Mouse (Mus musculus) liver, adult 2 months (tissue): ENCODE results near the gene Ralgps2. TPM values are rescaled to one million over a fixed set of nuclear protein-coding genes. Genes with fewer than 3 reads are reported as not detected.

Source experiments
- DNase-seq: peaks from one replicate; pipeline ENCODE4 v3.0.0-alpha.2; 2011; ENCODE audit warnings: low read depth, low spot score; ENCODE audit errors: extremely low read depth
- H3K27ac ChIP-seq: fragments of 200-500 bp; replicated peaks from 2 replicates; pipeline ENCODE4 v1.5.1; 2012; ENCODE audit warnings: low read depth, mild to moderate bottlenecking, control low read depth, inconsistent platforms, low read length; ENCODE audit not compliant: insufficient read depth
- H3K27me3 ChIP-seq: fragments of 200-500 bp; 2 replicates; pipeline ENCODE4 v1.6.1; 2012; ENCODE audit warnings: mild to moderate bottlenecking, moderate library complexity, low read length, inconsistent platforms; ENCODE audit not compliant: control insufficient read depth, insufficient read depth
- H3K36me3 ChIP-seq: fragments of 200-500 bp; 2 replicates; pipeline ENCODE4 v1.6.1; 2012; ENCODE audit warnings: low read length, inconsistent platforms; ENCODE audit not compliant: control insufficient read depth, insufficient read depth
- H3K4me1 ChIP-seq: fragments of 200-500 bp; 2 replicates; pipeline ENCODE4 v1.6.1; 2011; ENCODE audit warnings: low read length; ENCODE audit not compliant: control insufficient read depth, insufficient read depth
- H3K4me3 ChIP-seq: fragments of 200-500 bp; 2 replicates; pipeline ENCODE4 v1.5.1; 2011; ENCODE audit warnings: low read depth, mild to moderate bottlenecking, control low read depth, low read length, moderate library complexity; ENCODE audit not compliant: insufficient read depth
- H3K79me2 ChIP-seq: fragments of 200-500 bp; 2 replicates; pipeline ENCODE4 v1.6.1; 2012; ENCODE audit warnings: inconsistent platforms, mild to moderate bottlenecking, low read length, moderate library complexity; ENCODE audit not compliant: control insufficient read depth, insufficient read depth
- H3K9ac ChIP-seq: fragments of 200-500 bp; 2 replicates; pipeline ENCODE4 v1.6.1; 2012; ENCODE audit warnings: low read depth, mild to moderate bottlenecking, control low read depth, inconsistent platforms, low read length
- CTCF ChIP-seq: fragments of 200-500 bp; IDR thresholded peaks from 2 replicates; pipeline ENCODE4 v1.5.1; 2011; ENCODE audit warnings: low read depth, low read length, control low read depth
- POLR2A ChIP-seq: fragments of 200-500 bp; IDR thresholded peaks from 2 replicates; pipeline ENCODE4 v1.6.1; 2011; ENCODE audit warnings: low read length, control low read depth; ENCODE audit not compliant: insufficient read depth; ENCODE audit errors: extremely low read depth
- WGBS: fragments of 180-500 bp; shearing (Covaris S2); methylation state at CpG from one replicate; pipeline ENCODE4 v1.1.7; 2018; 5-methylcytosine and 5-hydroxymethylcytosine counted together
- polyA plus RNA-seq: library from polyadenylated mRNA; depleted of rRNA; stranded (reverse); fragments of >200 nt; gene quantifications from 2 replicates; pipeline ENCODE4 v1.2.3, GENCODE M21; 2012
- total RNA-seq: library from RNA; depleted of rRNA; stranded (reverse); fragments of >200 nt; gene quantifications from 2 replicates; pipeline ENCODE4 v1.2.3, GENCODE M21; 2014

Ralgps2 gene
- total and polyA plus RNA-seq, 2 experiments: 3.4 to 18.9 TPM

GRCm38 (mm10) chr1:156959004-156959403 is 19.6 kb upstream of the Ralgps2 start:
- Histone ChIP-seq H3K27me3 (no peaks in the 10 kb centered on the region), H3K36me3 (no peaks in the 10 kb centered on the region), H3K79me2 (no peaks in the 10 kb centered on the region), H3K4me3 (no peak overlapping the region), H3K9ac (no peak overlapping the region), H3K4me1 (no peaks in the 10 kb centered on the region), H3K27ac (no peak overlapping the region)
- WGBS: 59% methylated on average over 5 of the region's 5 CpGs
- TF ChIP-seq CTCF: no peak
- no peak for TF ChIP-seq POLR2A
- DNase-seq: no peak

GRCm38 (mm10) chr1:156957360-156957759 is 17.9 kb upstream of the Ralgps2 start:
- Histone ChIP-seq H3K9ac (no peak overlapping the region), H3K4me3 (no peak overlapping the region), H3K79me2 (no peaks in the 10 kb centered on the region), H3K36me3 (no peaks in the 10 kb centered on the region), H3K4me1 (no peaks in the 10 kb centered on the region), H3K27ac (no peak overlapping the region), H3K27me3 (no peaks in the 10 kb centered on the region)
- WGBS: 85% methylated on average over 3 of the region's 3 CpGs
- TF ChIP-seq CTCF: no peak
- no peak for TF ChIP-seq POLR2A
- DNase-seq: no peak

- Histone ChIP-seq H3K27me3 (no peaks in the 10 kb centered on the region), H3K4me1 (no peaks in the 10 kb centered on the region), H3K4me3 (no peak overlapping the region), H3K79me2 (no peaks in the 10 kb centered on the region), H3K27ac (no peak overlapping the region; the same call in none of the 2 replicates), H3K36me3 (no peaks in the 10 kb centered on the region), H3K9ac (no peak overlapping the region)
- DNase-seq: no peak
- TF ChIP-seq CTCF: no peak
- no peak for TF ChIP-seq POLR2A
- WGBS: 64% methylated on average over 17 of the region's 17 CpGs
These were observed 16.7 kb upstream of the Ralgps2 start for GRCm38 (mm10) chr1:156955926-156956760.

- Histone ChIP-seq H3K79me2 (no peaks in the 10 kb centered on the region), H3K4me3 (no peak overlapping the region), H3K27me3 (no peaks in the 10 kb centered on the region), H3K27ac (no peak overlapping the region), H3K4me1 (no peaks in the 10 kb centered on the region), H3K36me3 (no peaks in the 10 kb centered on the region), H3K9ac (no peak overlapping the region)
- DNase-seq: no peak
- 94% methylated on average over 12 of the region's 12 CpGs for WGBS
- no peak for TF ChIP-seq CTCF
- TF ChIP-seq POLR2A: no peak
These were observed 14.8 kb upstream of the Ralgps2 start for GRCm38 (mm10) chr1:156954216-156954615.

DNA sequence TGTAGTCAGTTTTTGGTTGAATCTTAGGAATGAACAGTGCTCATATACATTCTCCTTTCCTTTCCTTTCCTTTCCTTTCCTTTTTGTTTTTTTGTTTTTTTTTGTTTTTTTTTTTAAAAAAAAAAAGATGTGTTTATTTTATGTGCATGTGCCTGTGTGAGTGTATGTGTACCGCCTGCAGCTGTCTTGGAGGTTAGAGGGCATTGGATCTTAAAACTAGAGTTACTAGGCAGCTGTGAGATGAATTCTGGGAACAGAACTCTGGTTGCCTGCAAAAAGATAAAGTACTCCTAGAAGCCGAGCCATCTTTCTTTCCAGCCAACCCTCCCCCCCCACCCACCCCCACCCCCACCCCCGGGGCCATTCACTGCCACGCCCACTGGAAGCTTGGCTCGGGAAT is 10.9 kb upstream of the Ralgps2 start:
- DNase-seq: no peak
- H3K27ac ChIP-seq: no peak overlapping the region
- no peak overlapping the region for H3K4me3 ChIP-seq
- H3K36me3 ChIP-seq: no peaks in the 10 kb centered on the region
- WGBS: 58% methylated on average over 5 of the region's 5 CpGs
- no peak for TF ChIP-seq POLR2A
- no peak for TF ChIP-seq CTCF
- no peaks in the 10 kb centered on the region for H3K27me3 ChIP-seq
- no peaks in the 10 kb centered on the region for H3K4me1 ChIP-seq
- H3K9ac ChIP-seq: no peak overlapping the region
- H3K79me2 ChIP-seq: no peaks in the 10 kb centered on the region

- H3K4me3 ChIP-seq: no peak overlapping the region
- H3K79me2 ChIP-seq: no peaks in the 10 kb centered on the region; the same call in 1 of the 2 replicates
- no peak overlapping the region for H3K9ac ChIP-seq
- WGBS: 40% methylated on average over 7 of the region's 7 CpGs
- TF ChIP-seq POLR2A (no peak), CTCF (no peak)
- no peak overlapping the region for H3K27ac ChIP-seq
- no peak for DNase-seq
- no peaks in the 10 kb centered on the region for H3K27me3 ChIP-seq
- H3K36me3 ChIP-seq: no peaks in the 10 kb centered on the region
- H3K4me1 ChIP-seq: no peaks in the 10 kb centered on the region; the same call in 1 of the 2 replicates
These were observed 1.2 kb upstream of the Ralgps2 start for GRCm38 (mm10) chr1:156940584-156940983.
